Mouse (Mus musculus): ENCODE data around the gene Spata17. TPM values are rescaled to one million over a fixed set of nuclear protein-coding genes. Genes with fewer than 3 reads are reported as not detected.

Gene Spata17
- polyA plus RNA-seq (2011; ENCODE audit: insufficient read depth, insufficient read length, low replicate concordance, missing spikeins): not detected in 2 replicates

DNA sequence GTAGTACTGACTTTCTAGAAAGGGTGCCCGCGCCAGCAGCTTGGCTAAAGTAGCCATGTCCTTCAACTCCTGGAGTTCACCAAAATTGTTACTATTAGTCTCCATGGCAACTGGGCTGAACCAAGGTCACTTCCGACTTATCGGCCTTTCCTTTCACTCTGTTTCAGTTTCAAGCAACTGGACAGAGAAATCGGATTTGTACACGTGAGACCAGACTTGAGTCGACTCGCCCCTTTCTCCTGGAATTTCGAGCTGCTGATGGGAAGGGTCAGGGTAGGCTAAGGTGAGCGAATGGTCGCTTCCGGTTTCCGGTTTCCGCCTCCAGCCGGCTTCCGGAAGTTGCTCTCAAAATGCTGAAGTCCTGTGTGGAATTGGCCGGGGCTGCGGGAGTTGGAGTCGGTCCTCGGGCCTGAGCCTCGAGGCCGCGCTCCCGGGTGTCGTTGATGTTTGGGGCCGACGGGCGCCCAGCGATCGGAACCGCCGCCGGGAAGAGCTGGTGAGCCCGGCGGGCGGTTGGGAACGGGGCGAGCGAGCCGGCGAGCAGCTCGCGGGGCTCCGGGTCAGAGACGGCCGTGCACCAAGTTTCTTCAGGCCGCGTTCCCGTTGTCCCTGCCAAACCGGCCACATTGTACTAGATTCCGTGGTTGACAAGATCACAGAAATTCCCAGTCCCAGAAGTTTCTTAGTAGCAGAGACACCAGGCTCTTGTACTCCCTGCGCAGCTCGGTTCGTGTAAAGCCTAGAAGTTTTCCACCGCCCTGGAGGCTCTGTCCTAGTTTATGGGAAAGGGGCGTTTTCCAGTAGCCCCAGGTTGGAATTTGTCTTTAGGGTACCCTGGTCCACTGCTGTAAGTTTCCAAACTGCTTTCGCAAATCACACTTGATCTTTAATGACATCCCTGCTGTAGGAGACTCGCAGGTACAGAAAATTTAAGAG, at the start of gene Spata17, which contains the start of gene Gpatch2:
Spata17 (minus strand) TSS at position 285 of the 936 bp plus-strand sequence.
Gpatch2 (plus strand) TSS at position 328 of the 936 bp plus-strand sequence.
- Histone ChIP-seq H3K4me1 (ENCODE audit: control insufficient read depth, insufficient read depth, low read length) (no peaks in the 10 kb centered on the region), H3K4me3 (replicated peaks; ENCODE audit: control insufficient read depth, low read depth, low read length) (peak within 1 kb of the TSS; percentile 71), H3K27ac (ENCODE audit: control insufficient read depth, insufficient read depth, low read depth, low read length, poor library complexity) (0 out of 2 replicates have a peak within 1 kb of the TSS, but pooled peaks have one; percentile 2)
- under 1% methylated on average over 58 of the region's 58 CpGs for WGBS
- TF ChIP-seq POLR2A (IDR thresholded peaks at IDR 0.05; ENCODE audit: borderline replicate concordance, control insufficient read depth, low read depth, low read length) (peak; percentile 43; the same call in 1 of the 2 replicates), CTCF (IDR thresholded peaks at IDR 0.05; ENCODE audit: control insufficient read depth, insufficient read depth, low read length) (no peak)

DNA sequence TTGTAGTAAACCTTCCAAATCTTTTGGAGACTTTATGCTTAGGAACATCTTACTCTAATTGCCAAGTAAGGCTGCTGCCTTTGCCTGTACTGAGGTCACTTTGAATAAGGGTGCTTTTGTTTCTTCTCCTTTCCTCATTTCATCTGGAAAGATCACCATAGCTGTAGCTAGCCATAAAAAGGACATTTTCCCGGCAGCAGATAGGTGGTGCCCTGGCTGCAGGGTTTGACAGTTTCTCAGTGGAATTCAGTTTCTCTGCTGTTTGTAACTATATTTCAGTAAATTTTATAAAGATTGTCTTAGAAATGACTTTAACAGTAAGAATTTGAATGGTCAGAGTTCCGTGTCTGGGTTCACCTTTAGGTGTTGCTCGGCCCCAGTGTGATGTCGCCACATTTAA, 43.5 kb upstream of the Spata17 start:
- Histone ChIP-seq H3K4me3 (replicated peaks; ENCODE audit: control insufficient read depth, low read depth, low read length) (no peak overlapping the region), H3K4me1 (ENCODE audit: control insufficient read depth, insufficient read depth, low read length) (no peaks in the 10 kb centered on the region), H3K27ac (ENCODE audit: control insufficient read depth, insufficient read depth, low read depth, low read length, poor library complexity) (no peak overlapping the region)
- WGBS: 89% methylated on average over 4 of the region's 4 CpGs
- no peak for TF ChIP-seq CTCF (IDR thresholded peaks at IDR 0.05; ENCODE audit: control insufficient read depth, insufficient read depth, low read length)

DNA sequence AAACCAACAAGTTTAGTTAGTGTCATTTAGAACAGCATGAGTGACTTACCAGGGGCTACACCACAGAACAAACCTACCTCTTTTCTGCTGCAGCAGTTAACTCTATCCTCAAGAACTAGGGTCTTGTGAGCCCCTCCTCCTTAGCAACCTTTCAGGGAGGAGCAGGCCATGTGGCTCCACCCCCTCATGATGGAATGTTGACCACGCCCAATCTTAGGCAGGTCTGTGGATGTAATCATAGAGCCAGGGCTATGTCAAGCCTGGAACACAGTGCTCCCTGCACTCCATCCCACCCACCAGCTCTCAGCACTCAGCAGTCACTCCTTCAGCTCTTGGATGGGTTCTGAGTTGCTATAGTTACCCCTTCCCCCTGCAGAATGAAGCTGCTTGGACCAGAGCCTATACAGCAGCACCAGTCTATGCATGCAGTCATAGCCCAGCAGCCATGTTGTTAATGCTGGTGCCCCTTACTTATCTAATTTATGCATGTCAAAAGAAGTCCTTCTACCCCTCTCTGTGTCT, 35.5 kb upstream of the Spata17 start:
- H3K27ac ChIP-seq (ENCODE audit: control insufficient read depth, insufficient read depth, low read depth, low read length, poor library complexity): no peak overlapping the region
- H3K4me3 ChIP-seq (replicated peaks; ENCODE audit: control insufficient read depth, low read depth, low read length): no peak overlapping the region
- no peaks in the 10 kb centered on the region for H3K4me1 ChIP-seq (ENCODE audit: control insufficient read depth, insufficient read depth, low read length)
- 85% methylated on average over 1 of the region's 1 CpGs for WGBS
- TF ChIP-seq CTCF (IDR thresholded peaks at IDR 0.05; ENCODE audit: control insufficient read depth, insufficient read depth, low read length): no peak
- no peak for TF ChIP-seq POLR2A (IDR thresholded peaks at IDR 0.05; ENCODE audit: borderline replicate concordance, control insufficient read depth, low read depth, low read length)

DNA sequence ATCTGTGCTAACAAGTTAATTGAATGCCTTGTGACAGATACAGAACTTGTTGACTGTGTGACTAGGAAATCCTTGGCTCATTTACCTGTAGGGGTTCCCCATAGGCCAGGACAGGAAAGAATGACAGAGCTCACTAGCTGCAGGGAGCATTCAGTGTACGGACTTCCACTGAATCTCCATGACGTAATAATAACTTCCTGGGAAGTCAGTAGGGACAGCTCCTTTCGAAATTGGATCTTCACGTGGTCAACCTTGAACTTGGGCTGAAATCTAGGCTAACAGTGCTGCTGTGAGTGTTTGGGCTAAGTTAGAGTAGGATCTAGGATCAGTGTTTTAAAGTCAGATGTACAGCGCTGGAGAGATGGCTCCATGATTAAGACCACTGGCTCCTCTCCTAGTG, 29.5 kb upstream of the Spata17 start:
- no peak overlapping the region for H3K4me3 ChIP-seq (replicated peaks; ENCODE audit: control insufficient read depth, low read depth, low read length)
- 60% methylated on average over 5 of the region's 5 CpGs for WGBS
- H3K4me1 ChIP-seq (ENCODE audit: control insufficient read depth, insufficient read depth, low read length): peaks cover 2% of the 10 kb centered on the region
- no peak for TF ChIP-seq CTCF (IDR thresholded peaks at IDR 0.05; ENCODE audit: control insufficient read depth, insufficient read depth, low read length)
- TF ChIP-seq POLR2A (IDR thresholded peaks at IDR 0.05; ENCODE audit: borderline replicate concordance, control insufficient read depth, low read depth, low read length): no peak
- no peak overlapping the region for H3K27ac ChIP-seq (ENCODE audit: control insufficient read depth, insufficient read depth, low read depth, low read length, poor library complexity)

DNA sequence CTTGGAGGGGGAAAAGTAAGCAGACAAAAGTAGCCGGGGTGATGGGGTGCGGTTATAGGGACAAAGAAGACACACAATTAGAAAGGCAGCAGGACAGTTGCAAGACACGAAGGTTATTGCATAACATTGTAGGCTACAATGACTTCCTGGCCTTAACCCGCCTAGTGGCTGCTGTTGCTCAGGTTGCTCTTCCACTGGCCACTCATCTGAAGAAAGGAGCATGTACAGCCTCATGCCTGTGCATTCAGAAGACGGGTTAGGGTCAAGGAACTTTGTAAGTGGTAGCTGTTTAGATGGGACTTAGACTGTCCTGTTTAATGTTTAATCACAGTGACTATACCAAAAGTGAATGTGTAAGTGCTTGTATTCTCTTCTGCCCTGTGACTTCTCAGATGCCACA, 26.1 kb upstream of the Spata17 start:
- TF ChIP-seq POLR2A (IDR thresholded peaks at IDR 0.05; ENCODE audit: borderline replicate concordance, control insufficient read depth, low read depth, low read length) (no peak), CTCF (IDR thresholded peaks at IDR 0.05; ENCODE audit: control insufficient read depth, insufficient read depth, low read length) (no peak)
- 51% methylated on average over 5 of the region's 5 CpGs for WGBS
- Histone ChIP-seq H3K4me1 (ENCODE audit: control insufficient read depth, insufficient read depth, low read length) (peaks cover 2% of the 10 kb centered on the region), H3K4me3 (replicated peaks; ENCODE audit: control insufficient read depth, low read depth, low read length) (no peak overlapping the region), H3K27ac (ENCODE audit: control insufficient read depth, insufficient read depth, low read depth, low read length, poor library complexity) (no peak overlapping the region)

DNA sequence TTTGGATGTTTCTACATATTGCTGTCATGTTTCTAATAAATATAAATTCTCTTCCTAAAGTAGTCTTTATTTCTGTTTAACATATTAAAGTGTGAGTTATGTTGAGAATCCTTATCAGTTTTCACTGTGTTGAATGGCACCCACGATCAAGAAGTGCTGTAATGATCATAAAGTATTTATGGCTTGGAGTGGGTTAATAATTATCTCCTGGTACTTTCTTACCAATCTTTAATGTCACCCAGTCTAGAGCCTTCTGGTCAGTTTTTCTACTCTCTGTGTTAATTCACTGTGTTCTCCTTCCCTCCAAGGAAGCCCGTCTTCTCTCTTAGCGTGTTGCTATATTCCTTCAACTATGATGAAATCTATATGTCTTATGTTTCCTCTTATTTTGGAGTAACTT, 25.0 kb upstream of the Spata17 start:
- 56% methylated on average over 3 of the region's 3 CpGs for WGBS
- H3K27ac ChIP-seq (ENCODE audit: control insufficient read depth, insufficient read depth, low read depth, low read length, poor library complexity): no peak overlapping the region
- peaks cover 2% of the 10 kb centered on the region for H3K4me1 ChIP-seq (ENCODE audit: control insufficient read depth, insufficient read depth, low read length)
- no peak overlapping the region for H3K4me3 ChIP-seq (replicated peaks; ENCODE audit: control insufficient read depth, low read depth, low read length)
- TF ChIP-seq POLR2A (IDR thresholded peaks at IDR 0.05; ENCODE audit: borderline replicate concordance, control insufficient read depth, low read depth, low read length) (no peak), CTCF (IDR thresholded peaks at IDR 0.05; ENCODE audit: control insufficient read depth, insufficient read depth, low read length) (no peak)

DNA sequence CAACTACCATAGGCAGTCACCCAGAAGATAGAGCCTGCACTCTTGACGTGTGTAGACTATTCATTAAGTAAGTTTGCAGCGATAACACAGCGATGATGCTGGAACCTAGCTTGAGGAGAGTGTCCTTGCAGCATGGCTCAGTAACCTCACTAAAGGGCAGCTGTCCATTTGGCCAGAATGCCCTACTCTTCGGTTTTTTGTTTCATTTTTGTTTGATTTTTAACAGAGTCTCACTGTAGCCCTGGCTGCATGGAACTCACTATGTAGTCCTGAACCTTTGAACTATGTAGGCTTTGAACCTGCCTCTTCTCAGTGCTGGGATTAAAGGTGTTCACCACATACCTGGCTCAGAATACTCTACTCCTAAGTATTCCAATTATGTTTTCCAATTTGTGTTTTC, 22.8 kb upstream of the Spata17 start:
- no peak overlapping the region for H3K27ac ChIP-seq (ENCODE audit: control insufficient read depth, insufficient read depth, low read depth, low read length, poor library complexity)
- TF ChIP-seq CTCF (IDR thresholded peaks at IDR 0.05; ENCODE audit: control insufficient read depth, insufficient read depth, low read length) (no peak), POLR2A (IDR thresholded peaks at IDR 0.05; ENCODE audit: borderline replicate concordance, control insufficient read depth, low read depth, low read length) (no peak)
- no peaks in the 10 kb centered on the region for H3K4me1 ChIP-seq (ENCODE audit: control insufficient read depth, insufficient read depth, low read length)
- no peak overlapping the region for H3K4me3 ChIP-seq (replicated peaks; ENCODE audit: control insufficient read depth, low read depth, low read length)
- WGBS: 90% methylated on average over 4 of the region's 4 CpGs

DNA sequence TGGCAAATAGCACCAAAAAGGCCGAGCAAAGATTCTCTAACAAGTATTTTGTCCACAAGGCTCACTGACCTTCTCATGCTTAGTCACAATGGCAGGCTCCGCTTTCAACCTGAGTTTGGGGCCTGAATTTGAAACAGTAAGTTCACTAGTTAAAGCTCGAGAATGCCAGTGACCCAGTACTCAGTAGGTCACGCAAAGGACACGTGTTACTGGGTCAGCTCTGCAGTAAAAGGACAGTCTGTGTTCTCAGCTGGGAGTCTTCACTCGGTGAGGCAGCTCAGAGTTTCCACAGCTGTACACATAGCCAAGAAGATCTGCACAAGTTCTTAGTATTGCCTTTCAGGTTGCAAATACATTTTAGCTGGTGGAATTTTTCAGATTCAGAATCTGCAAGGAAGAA, 21.0 kb upstream of the Spata17 start:
- Histone ChIP-seq H3K4me1 (ENCODE audit: control insufficient read depth, insufficient read depth, low read length) (no peaks in the 10 kb centered on the region), H3K27ac (ENCODE audit: control insufficient read depth, insufficient read depth, low read depth, low read length, poor library complexity) (no peak overlapping the region), H3K4me3 (replicated peaks; ENCODE audit: control insufficient read depth, low read depth, low read length) (no peak overlapping the region)
- no peak for TF ChIP-seq CTCF (IDR thresholded peaks at IDR 0.05; ENCODE audit: control insufficient read depth, insufficient read depth, low read length)
- no peak for TF ChIP-seq POLR2A (IDR thresholded peaks at IDR 0.05; ENCODE audit: borderline replicate concordance, control insufficient read depth, low read depth, low read length)
- 84% methylated on average over 6 of the region's 6 CpGs for WGBS
